Mouse (Mus musculus): ENCODE measurements around the gene Cand1.

Gene Cand1

GRCm38 (mm10) chr10:119239969-119240721 lies at the start of gene Cand1:
Gene Cand1 (minus strand): TSS chr10:119240055.
- DNase-seq (ENCODE audit: low read depth, low spot score), result peak; percentile 98

- no peak for DNase-seq (ENCODE audit: low read depth, low spot score)
Measured at GRCm38 (mm10) chr10:119278871-119279270, 39.0 kb upstream of the Cand1 start.

GRCm38 (mm10) chr10:119274333-119274732 lies 34.5 kb upstream of the Cand1 start:
- no peak for DNase-seq (ENCODE audit: low read depth, low spot score)

GRCm38 (mm10) chr10:119272536-119272935 lies 32.7 kb upstream of the Cand1 start:
- no peak for DNase-seq (ENCODE audit: low read depth, low spot score)

GRCm38 (mm10) chr10:119272005-119272404 lies 32.1 kb upstream of the Cand1 start:
- no peak for DNase-seq (ENCODE audit: low read depth, low spot score)

- DNase-seq (ENCODE audit: low read depth, low spot score), result no peak
Measured at GRCm38 (mm10) chr10:119271101-119271500, 31.2 kb upstream of the Cand1 start.

GRCm38 (mm10) chr10:119270384-119270985 lies 30.6 kb upstream of the Cand1 start:
- DNase-seq (ENCODE audit: low read depth, low spot score), result no peak

GRCm38 (mm10) chr10:119264761-119265160 lies 24.9 kb upstream of the Cand1 start:
- DNase-seq (ENCODE audit: low read depth, low spot score), result peak; percentile 84

GRCm38 (mm10) chr10:119262821-119263220 lies 23.0 kb upstream of the Cand1 start:
- DNase-seq (ENCODE audit: low read depth, low spot score), result no peak

- DNase-seq (ENCODE audit: low read depth, low spot score), result no peak
Measured at GRCm38 (mm10) chr10:119257876-119258275, 18.0 kb upstream of the Cand1 start.

GRCm38 (mm10) chr10:119244146-119244545 lies 4.3 kb upstream of the Cand1 start:
- DNase-seq (ENCODE audit: low read depth, low spot score), result peak; percentile 89

GRCm38 (mm10) chr10:119240722-119241089 lies 851 bp upstream of the Cand1 start:
- peak; percentile 31 for DNase-seq (ENCODE audit: low read depth, low spot score)

- DNase-seq (ENCODE audit: low read depth, low spot score), result no peak
Measured at GRCm38 (mm10) chr10:119239633-119239968, 254 bp downstream of the Cand1 start.

GRCm38 (mm10) chr10:119238985-119239631 lies 747 bp downstream of the Cand1 start:
- DNase-seq (ENCODE audit: low read depth, low spot score), result peak; percentile 36

GRCm38 (mm10) chr10:119231526-119231925 lies 8.3 kb downstream of the Cand1 start:
- no peak for DNase-seq (ENCODE audit: low read depth, low spot score)

GRCm38 (mm10) chr10:119230703-119231102 lies 9.2 kb downstream of the Cand1 start:
- no peak for DNase-seq (ENCODE audit: low read depth, low spot score)

- no peak for DNase-seq (ENCODE audit: low read depth, low spot score)
Measured at GRCm38 (mm10) chr10:119230074-119230669, 9.7 kb downstream of the Cand1 start.

- no peak for DNase-seq (ENCODE audit: low read depth, low spot score)
Measured at GRCm38 (mm10) chr10:119223686-119224085, 16.2 kb downstream of the Cand1 start.

- DNase-seq (ENCODE audit: low read depth, low spot score), result no peak
Measured at GRCm38 (mm10) chr10:119221631-119222030, 18.2 kb downstream of the Cand1 start.

- DNase-seq (ENCODE audit: low read depth, low spot score), result no peak
Measured at GRCm38 (mm10) chr10:119219415-119219814, 20.4 kb downstream of the Cand1 start.

- DNase-seq (ENCODE audit: low read depth, low spot score), result no peak
Measured at GRCm38 (mm10) chr10:119218274-119219080, 21.4 kb downstream of the Cand1 start.

GRCm38 (mm10) chr10:119212443-119212842 lies 27.4 kb downstream of the Cand1 start:
- DNase-seq (ENCODE audit: low read depth, low spot score), result no peak

Data from ES-CJ7 (cell line).